ENCODE assay signal across 7 mouse cellular contexts in the genomic region with DNA sequence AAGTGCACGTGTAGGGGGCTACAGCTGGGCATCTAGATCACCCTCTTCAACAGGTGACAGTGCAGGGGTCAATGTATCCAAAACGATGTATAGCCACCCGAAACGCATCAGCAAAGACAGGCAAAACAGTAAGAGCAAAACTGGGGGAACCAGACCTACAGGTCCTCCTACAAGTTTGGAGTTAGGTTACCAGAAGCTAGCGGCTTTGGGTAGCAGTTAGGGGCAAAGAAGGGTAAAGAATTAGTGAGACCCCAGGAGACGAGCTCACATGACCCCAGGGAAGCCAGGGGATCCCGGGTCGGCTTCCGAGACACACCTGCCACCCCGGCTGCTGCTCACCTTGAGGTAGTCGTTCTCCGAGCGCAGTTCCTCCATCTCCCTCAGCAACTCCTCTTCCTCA. TPM values are rescaled to one million over a fixed set of nuclear protein-coding genes. Genes with fewer than 3 reads are reported as not detected.
DNase-seq lines count a peak whose midpoint lies in the region; ATAC-seq and TF ChIP-seq lines count a peak whose summit lies in the region.

No protein-coding gene starts in this region.

- peak overlapping the region; percentile 61; the same call in 1 of the 2 replicates for H3K27ac ChIP-seq in lung, embryonic 14.5 days (ENCODE audit: low read depth)
- no peak overlapping the region; the same call in 1 of the 2 replicates for H3K27ac ChIP-seq in forebrain, embryonic 13.5 days
- peak overlapping the region; percentile 89 for H3K27ac ChIP-seq in limb, embryonic 10.5 days
- H3K27ac ChIP-seq in neural tube, embryonic 15.5 days (replicated peaks) = peak overlapping the region; percentile 91

- H3K4me1 ChIP-seq in lung, embryonic 14.5 days (ENCODE audit: insufficient read depth) = peaks cover 12% of the 10 kb centered on the region; the same call in 1 of the 2 replicates
- peaks cover 61% of the 10 kb centered on the region for H3K4me1 ChIP-seq in forebrain, embryonic 13.5 days
- H3K4me1 ChIP-seq in limb, embryonic 10.5 days = peaks cover 57% of the 10 kb centered on the region
- peaks cover 65% of the 10 kb centered on the region for H3K4me1 ChIP-seq in neural tube, embryonic 15.5 days

- H3K9ac ChIP-seq in lung, embryonic 14.5 days = peak overlapping the region; percentile 72
- H3K9ac ChIP-seq in forebrain, embryonic 13.5 days = peak overlapping the region; percentile 97
- peak overlapping the region; percentile 92 for H3K9ac ChIP-seq in neural tube, embryonic 15.5 days (replicated peaks)

- no peak for ATAC-seq in lung, embryonic 14.5 days (ENCODE audit: insufficient read depth)
- no peak for ATAC-seq in forebrain, embryonic 13.5 days
- ATAC-seq in neural tube, embryonic 15.5 days (ENCODE audit: low FRiP score) = no peak

- WGBS in lung, embryonic 14.5 days = 1% methylated on average over 13 of the region's 13 CpGs
- 2% methylated on average over 13 of the region's 13 CpGs for WGBS in forebrain, embryonic 13.5 days
- WGBS in limb, embryonic 10.5 days = 1% methylated on average over 13 of the region's 13 CpGs
- WGBS in neural tube, embryonic 15.5 days = 2% methylated on average over 13 of the region's 13 CpGs

- DNase-seq in lung, embryonic 14.5 days = peak; percentile 24
- no peak for DNase-seq in lung, postnatal 4 days
- DNase-seq in limb, embryonic 10.5 days (ENCODE audit: low spot score) = no peak
- no peak for DNase-seq in spleen, postnatal 36 days (ENCODE audit: low spot score in 2 of 2)
- DNase-seq in gastrocnemius, adult 8-10 months (ENCODE audit: low spot score in 2 of 2) = no peak

- TF ChIP-seq CTCF in lung, embryonic 14.5 days (IDR thresholded peaks at IDR 0.05; ENCODE audit: low read depth) = no peak

- peak overlapping the region; percentile 95 for H3K4me2 ChIP-seq in lung, embryonic 14.5 days
- H3K4me2 ChIP-seq in forebrain, embryonic 13.5 days = peak overlapping the region; percentile 79
- H3K4me2 ChIP-seq in neural tube, embryonic 15.5 days = peak overlapping the region; percentile 91

- H3K4me3 ChIP-seq in lung, embryonic 14.5 days (ENCODE audit: low read depth, low read length) = peak overlapping the region; percentile 80
- peak overlapping the region; percentile 88 for H3K4me3 ChIP-seq in forebrain, embryonic 13.5 days
- H3K4me3 ChIP-seq in limb, embryonic 10.5 days = peak overlapping the region; percentile 86
- H3K4me3 ChIP-seq in neural tube, embryonic 15.5 days (replicated peaks) = peak overlapping the region; percentile 84

- H3K9me3 ChIP-seq in lung, embryonic 14.5 days (ENCODE audit: low read depth, low read length) = no peaks in the 10 kb centered on the region
- no peaks in the 10 kb centered on the region for H3K9me3 ChIP-seq in forebrain, embryonic 13.5 days (replicated peaks)
- no peaks in the 10 kb centered on the region for H3K9me3 ChIP-seq in limb, embryonic 10.5 days (replicated peaks)
- no peaks in the 10 kb centered on the region for H3K9me3 ChIP-seq in neural tube, embryonic 15.5 days (replicated peaks)

- H3K27me3 ChIP-seq in lung, embryonic 14.5 days (ENCODE audit: insufficient read depth, low read length) = peaks cover 29% of the 10 kb centered on the region
- H3K27me3 ChIP-seq in forebrain, embryonic 13.5 days = peaks cover 15% of the 10 kb centered on the region
- peaks cover 52% of the 10 kb centered on the region for H3K27me3 ChIP-seq in limb, embryonic 10.5 days (ENCODE audit: low read depth, poor library complexity, severe bottlenecking)
- H3K27me3 ChIP-seq in neural tube, embryonic 15.5 days (replicated peaks) = no peaks in the 10 kb centered on the region

- H3K36me3 ChIP-seq in lung, embryonic 14.5 days (ENCODE audit: insufficient read depth) = no peaks in the 10 kb centered on the region
- H3K36me3 ChIP-seq in forebrain, embryonic 13.5 days (ENCODE audit: poor library complexity, severe bottlenecking) = no peaks in the 10 kb centered on the region
- no peaks in the 10 kb centered on the region for H3K36me3 ChIP-seq in limb, embryonic 10.5 days
- H3K36me3 ChIP-seq in neural tube, embryonic 15.5 days = no peaks in the 10 kb centered on the region

RNA-seq across cellular contexts. Expression of gene Mtcl1, which starts 1.6 kb away (rescaled TPM):
- polyA plus RNA-seq in lung, embryonic 14.5 days (2014; fragmentation: Nextera tagmentation; extraction: Ambion mirVana) = 10.7 and 14.3 TPM in 2 replicates
- polyA plus RNA-seq in forebrain, embryonic 13.5 days (2015; fragmentation: Nextera tagmentation; extraction: Ambion mirVana) = 33.0 and 33.9 TPM in 2 replicates
- polyA plus RNA-seq in limb, embryonic 10.5 days (2016; fragmentation: Nextera tagmentation; extraction: Ambion mirVana) = 5.6 and 7.6 TPM in 2 replicates
- polyA plus RNA-seq in neural tube, embryonic 15.5 days (2015; fragmentation: Nextera tagmentation; extraction: Ambion mirVana) = 26.5 and 27.7 TPM in 2 replicates
- total RNA-seq in gastrocnemius, adult 8-10 months (2022) = 10 to 100 TPM in 1 of 4 experiments, 1 to 10 TPM in 3; 4.8 to 10.0 (median 5.6) TPM
